Mouse (Mus musculus): ENCODE measurements around the gene Gm27029. TPM values are rescaled to one million over a fixed set of nuclear protein-coding genes. Genes with fewer than 3 reads are reported as not detected.
"Not testable (repeated sequence)": the region's sequence is repeated elsewhere in the genome, so short reads cannot be mapped to it uniquely, and the experiment has no call there.

Gm27029 gene
- polyA plus RNA-seq, 1 experiment from 2014 or later = 7.3 TPM

DNA sequence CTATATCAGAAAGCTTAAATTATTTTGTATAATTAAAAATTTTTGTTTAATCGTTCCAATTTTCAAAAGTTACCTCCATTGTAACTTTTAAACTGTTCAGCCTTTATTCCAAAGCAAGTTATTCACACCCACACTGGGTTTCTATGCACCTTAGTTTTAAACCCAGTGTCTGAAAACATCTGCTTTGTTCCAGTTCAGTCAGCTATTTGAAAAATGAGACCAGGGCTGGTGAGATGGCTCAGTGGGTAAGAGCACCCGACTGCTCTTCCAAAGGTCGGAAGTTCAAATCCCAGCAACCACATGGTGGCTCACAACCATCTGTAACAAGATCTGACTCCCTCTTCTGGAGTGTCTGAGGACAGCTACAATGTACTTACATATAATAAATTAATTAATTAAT, 13.4 kb upstream of the Gm27029 start:
- not testable (repeated sequence) for H3K4me3 ChIP-seq; H3K27me3 ChIP-seq; H3K9me3 ChIP-seq; H3K9ac ChIP-seq (replicated peaks); H3K4me1 ChIP-seq; ATAC-seq (replicated peaks); H3K27ac ChIP-seq (replicated peaks); H3K4me2 ChIP-seq (replicated peaks)
- WGBS = 62% methylated on average over 3 of the region's 3 CpGs
- peaks cover 27% of the 10 kb centered on the region for H3K36me3 ChIP-seq

DNA sequence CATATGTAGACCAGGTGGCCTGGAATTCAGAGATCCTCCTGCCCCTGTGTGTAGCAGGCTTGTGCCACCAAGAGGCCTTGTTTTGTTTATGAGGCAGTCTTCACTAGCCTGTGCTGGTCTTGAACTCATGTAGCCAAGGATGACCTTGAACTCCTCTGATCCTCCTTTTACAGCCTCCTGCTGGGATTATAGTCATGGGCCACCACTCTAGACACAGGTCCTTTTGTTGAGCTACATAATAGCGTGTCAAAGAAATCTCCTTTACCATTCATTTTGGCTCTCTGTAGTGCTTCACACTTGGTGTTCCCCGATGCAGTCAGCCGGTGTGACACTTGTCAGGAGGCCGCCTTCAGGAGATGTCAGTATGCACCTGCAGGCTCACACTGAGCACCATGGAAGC, 12.3 kb upstream of the Gm27029 start:
- no peaks in the 10 kb centered on the region for H3K4me1 ChIP-seq
- no peak overlapping the region for H3K9ac ChIP-seq (replicated peaks)
- H3K9me3 ChIP-seq = no peaks in the 10 kb centered on the region
- H3K27me3 ChIP-seq = no peaks in the 10 kb centered on the region
- no peak for ATAC-seq (replicated peaks)
- H3K36me3 ChIP-seq = peaks cover 32% of the 10 kb centered on the region
- no peak overlapping the region for H3K27ac ChIP-seq (replicated peaks)
- H3K4me3 ChIP-seq = no peak overlapping the region
- H3K4me2 ChIP-seq (replicated peaks) = no peak overlapping the region
- 46% methylated on average over 4 of the region's 4 CpGs for whole genome bisulfite sequencing

DNA sequence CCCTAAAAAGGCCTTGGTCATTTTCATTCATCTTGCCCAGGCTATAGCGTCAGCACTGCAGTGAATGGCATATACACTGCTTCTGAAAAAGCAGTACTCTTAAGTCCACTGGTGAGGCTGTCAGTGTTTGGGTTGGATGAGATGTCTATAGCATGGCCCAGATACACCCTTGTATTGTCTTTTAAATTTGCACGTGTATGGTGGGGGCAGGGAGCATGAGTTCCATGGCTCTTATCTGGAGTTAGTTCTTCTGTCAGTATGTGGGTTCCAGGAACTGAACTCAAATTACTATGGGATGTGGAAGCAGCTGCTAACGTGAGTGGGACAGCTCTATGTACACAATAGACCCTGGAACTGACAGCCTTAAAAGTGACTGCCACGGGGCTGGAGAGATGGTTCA, 11.2 kb upstream of the Gm27029 start:
- Histone ChIP-seq H3K4me2 (replicated peaks) (no peak overlapping the region), H3K27ac (replicated peaks) (no peak overlapping the region), H3K27me3 (no peaks in the 10 kb centered on the region), H3K9ac (replicated peaks) (no peak overlapping the region), H3K4me3 (no peak overlapping the region), H3K4me1 (no peaks in the 10 kb centered on the region), H3K36me3 (peaks cover 43% of the 10 kb centered on the region), H3K9me3 (no peaks in the 10 kb centered on the region)
- no peak for ATAC-seq (replicated peaks)
- WGBS = 83% methylated on average over 4 of the region's 4 CpGs

DNA sequence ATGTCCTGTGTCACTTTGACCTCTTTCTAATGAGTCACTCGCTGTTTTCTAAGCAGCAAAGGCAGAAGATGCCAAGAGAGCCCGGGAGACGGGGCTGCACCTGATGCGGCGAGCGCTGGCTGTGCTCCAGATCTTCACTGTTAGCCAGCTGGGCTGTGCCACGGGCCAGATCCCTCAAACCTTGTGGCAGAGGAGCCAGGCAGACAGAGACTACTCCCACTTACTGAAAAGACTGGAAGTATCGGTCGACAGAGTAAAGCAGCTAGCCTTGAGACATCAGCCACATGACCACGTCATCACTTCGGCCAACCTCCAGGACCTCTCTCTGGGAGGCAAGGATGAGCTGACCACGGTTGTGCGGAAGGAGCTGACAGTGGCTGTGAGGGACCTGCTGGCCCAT, 8.8 kb upstream of the Gm27029 start:
- Histone ChIP-seq H3K27ac (replicated peaks) (no peak overlapping the region), H3K9ac (replicated peaks) (no peak overlapping the region), H3K36me3 (peaks cover 60% of the 10 kb centered on the region), H3K9me3 (no peaks in the 10 kb centered on the region), H3K4me1 (no peaks in the 10 kb centered on the region), H3K4me3 (no peak overlapping the region), H3K27me3 (no peaks in the 10 kb centered on the region), H3K4me2 (replicated peaks) (no peak overlapping the region)
- 76% methylated on average over 13 of the region's 13 CpGs for WGBS
- no peak for ATAC-seq (replicated peaks)

DNA sequence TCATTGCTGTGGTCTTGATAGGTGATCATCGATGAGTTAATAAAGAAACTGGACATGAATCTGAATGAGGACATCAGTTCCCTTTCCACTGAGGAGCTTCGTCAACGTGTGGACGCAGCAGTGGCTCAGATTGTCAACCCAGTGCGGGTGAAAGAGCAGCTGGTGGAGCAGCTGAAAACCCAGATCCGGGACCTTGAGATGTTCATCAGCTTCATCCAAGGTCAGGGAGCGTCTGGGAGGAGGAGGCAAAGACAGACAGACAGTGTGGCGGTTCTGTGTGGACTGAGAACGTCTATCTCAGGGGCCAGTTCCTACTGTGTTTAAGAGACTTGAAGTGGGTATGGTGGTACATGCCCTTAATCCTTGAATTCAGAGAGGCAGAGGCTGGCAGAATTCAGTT, 6.7 kb upstream of the Gm27029 start:
- no peak overlapping the region for H3K4me2 ChIP-seq (replicated peaks)
- peaks cover 15% of the 10 kb centered on the region for H3K4me1 ChIP-seq
- H3K4me3 ChIP-seq = no peak overlapping the region
- H3K36me3 ChIP-seq = peaks cover 60% of the 10 kb centered on the region
- no peak for ATAC-seq (replicated peaks)
- WGBS = 89% methylated on average over 9 of the region's 9 CpGs
- no peak overlapping the region for H3K27ac ChIP-seq (replicated peaks)
- no peak overlapping the region for H3K9ac ChIP-seq (replicated peaks)
- no peaks in the 10 kb centered on the region for H3K27me3 ChIP-seq
- no peaks in the 10 kb centered on the region for H3K9me3 ChIP-seq

DNA sequence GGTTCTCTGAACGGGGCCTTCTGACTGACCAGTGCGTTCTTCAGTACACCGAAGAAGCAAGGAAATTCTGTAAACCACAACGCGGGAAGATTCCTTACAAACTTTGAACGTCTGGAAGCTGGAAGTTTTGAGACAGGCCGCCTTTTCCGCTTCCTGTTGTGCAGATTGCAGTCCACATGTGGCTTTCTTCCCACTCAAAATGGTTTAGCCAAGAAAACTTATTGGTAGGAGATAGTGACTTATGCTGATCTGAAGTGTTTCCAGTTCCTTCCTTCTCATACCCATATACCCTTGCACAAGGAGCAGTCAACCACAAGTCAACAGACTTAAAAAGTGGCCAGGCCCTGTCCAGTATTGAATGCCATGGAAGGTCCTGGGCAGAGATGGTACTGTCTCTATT, 1.6 kb upstream of the Gm27029 start:
- WGBS = 71% methylated on average over 8 of the region's 8 CpGs
- Histone ChIP-seq H3K4me2 (replicated peaks) (peak overlapping the region; percentile 90), H3K9me3 (no peaks in the 10 kb centered on the region), H3K27me3 (no peaks in the 10 kb centered on the region), H3K9ac (replicated peaks) (peak overlapping the region; percentile 78), H3K4me3 (peak overlapping the region; percentile 79), H3K36me3 (peaks cover 20% of the 10 kb centered on the region), H3K4me1 (peaks cover 31% of the 10 kb centered on the region), H3K27ac (replicated peaks) (no peak overlapping the region)
- ATAC-seq (replicated peaks) = no peak

DNA sequence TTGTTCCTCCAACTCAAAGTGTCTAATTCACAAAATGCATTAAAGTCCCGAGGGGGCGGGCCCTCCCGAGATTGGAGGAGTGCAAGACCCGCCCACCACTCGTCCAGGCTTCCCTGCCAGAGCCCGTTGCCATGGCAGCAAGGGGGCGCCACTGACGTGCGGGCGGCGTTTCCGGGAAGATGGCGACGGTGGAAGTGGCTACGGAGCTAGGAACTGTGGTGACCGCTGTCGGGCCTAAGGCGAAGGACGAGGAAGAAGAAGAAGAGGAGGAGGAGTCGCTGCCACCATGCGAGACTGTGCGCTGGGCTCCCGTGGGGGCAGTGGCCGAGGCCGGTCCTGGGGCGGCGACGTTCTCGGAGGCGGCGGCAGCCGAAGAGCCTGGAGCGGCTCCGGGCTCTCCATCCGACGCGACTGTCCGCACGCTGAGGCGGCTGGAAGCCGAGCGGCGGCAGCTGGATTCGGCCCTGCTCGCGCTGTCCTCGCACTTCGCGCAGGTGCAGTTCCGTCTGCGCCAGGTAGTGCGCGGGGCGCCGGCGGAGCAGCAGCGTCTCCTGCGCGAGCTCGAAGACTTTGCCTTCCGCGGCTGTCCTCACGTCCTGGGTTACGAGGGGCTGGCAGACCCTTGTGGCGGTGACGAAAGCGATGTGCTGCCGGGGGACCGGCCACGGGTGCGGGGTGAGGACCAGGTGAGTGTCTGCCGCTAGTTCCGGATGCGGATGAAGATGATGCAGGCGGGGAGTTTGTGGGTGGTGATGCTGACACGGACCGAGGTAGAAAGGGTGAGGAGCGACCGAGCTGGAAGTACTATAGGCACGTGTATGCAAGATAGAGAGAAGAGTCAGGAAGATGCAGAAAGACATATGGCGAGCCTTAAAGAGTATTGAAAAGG, 573 bp upstream of the Gm27029 start, which contains the start of the genes Rundc1 and Ptges3l:
Rundc1 (plus strand) TSS at position 161 of the 889 bp plus-strand sequence.
Ptges3l (minus strand) TSS at position 409 of the 889 bp plus-strand sequence.
- under 1% methylated on average over 74 of the region's 81 CpGs for WGBS
- peak; percentile 95 for ATAC-seq (replicated peaks)

DNA sequence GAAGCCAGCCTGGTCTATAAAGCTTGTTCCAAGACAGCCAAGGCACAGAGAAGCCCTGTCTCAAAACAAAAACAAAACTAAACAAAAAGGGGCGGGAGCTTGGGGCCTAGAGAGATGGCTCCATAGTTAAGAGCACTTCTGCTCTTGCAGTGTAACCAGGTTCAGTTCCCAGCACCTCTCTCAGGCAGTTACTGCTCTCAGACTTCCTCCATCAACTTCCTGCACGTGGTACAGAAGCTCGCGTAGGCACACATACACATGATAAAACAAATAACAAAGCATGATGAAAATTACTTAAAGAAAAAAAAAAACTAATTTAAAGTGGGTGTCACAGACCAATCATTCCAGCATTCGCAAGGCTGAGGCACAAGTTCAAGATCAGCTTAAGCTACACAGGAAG, 4.4 kb downstream of the Gm27029 start:
- no peak overlapping the region for H3K4me3 ChIP-seq
- H3K4me1 ChIP-seq = peaks cover 20% of the 10 kb centered on the region
- ATAC-seq (replicated peaks) = no peak
- H3K4me2 ChIP-seq (replicated peaks) = no peak overlapping the region
- H3K27me3 ChIP-seq = no peaks in the 10 kb centered on the region
- no peak overlapping the region for H3K9ac ChIP-seq (replicated peaks)
- H3K27ac ChIP-seq (replicated peaks) = no peak overlapping the region
- H3K36me3 ChIP-seq = no peaks in the 10 kb centered on the region
- WGBS = 86% methylated on average over 5 of the region's 5 CpGs
- no peaks in the 10 kb centered on the region for H3K9me3 ChIP-seq

More for the DNA sequence above, 573 bp upstream of the Gm27029 start, which contains the start of the genes Rundc1 and Ptges3l:
- peaks cover 31% of the 10 kb centered on the region for H3K4me1 ChIP-seq
- H3K27me3 ChIP-seq = no peaks in the 10 kb centered on the region
- H3K9me3 ChIP-seq = no peaks in the 10 kb centered on the region
- peak within 1 kb of the TSS; percentile 90 for H3K4me2 ChIP-seq (replicated peaks)
- H3K4me3 ChIP-seq = peak within 1 kb of the TSS; percentile 79
- H3K27ac ChIP-seq (replicated peaks) = peak within 1 kb of the TSS; percentile 86
- peak within 1 kb of the TSS; percentile 78 for H3K9ac ChIP-seq (replicated peaks)
- peaks cover 10% of the 10 kb centered on the region for H3K36me3 ChIP-seq

DNA sequence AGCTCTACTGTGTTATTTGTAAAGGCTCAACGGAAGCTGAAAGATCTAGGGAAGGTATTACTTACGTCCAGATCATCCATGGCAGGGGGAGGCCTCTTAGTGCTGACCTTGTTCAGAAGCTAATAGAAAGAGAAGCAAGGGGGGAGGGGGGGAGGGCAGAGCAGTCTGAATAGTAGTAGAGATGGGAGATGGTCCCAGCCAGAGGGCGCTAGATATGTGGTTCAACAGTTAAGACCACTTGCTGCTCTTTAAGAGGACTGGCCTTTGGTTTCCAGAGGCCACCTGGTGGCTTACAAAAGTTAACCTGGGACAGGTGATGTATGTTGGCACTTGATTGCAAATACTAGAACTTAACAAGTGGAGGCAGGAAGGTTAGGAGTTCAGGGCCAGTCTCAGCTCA, 5.0 kb downstream of the Gm27029 start:
- no peaks in the 10 kb centered on the region for H3K27me3 ChIP-seq
- no peak overlapping the region for H3K4me3 ChIP-seq
- H3K4me1 ChIP-seq = peaks cover 19% of the 10 kb centered on the region
- H3K9me3 ChIP-seq = no peaks in the 10 kb centered on the region
- no peak for ATAC-seq (replicated peaks)
- no peak overlapping the region for H3K27ac ChIP-seq (replicated peaks)
- WGBS = 8% methylated on average over 3 of the region's 3 CpGs
- H3K9ac ChIP-seq (replicated peaks) = no peak overlapping the region
- H3K4me2 ChIP-seq (replicated peaks) = no peak overlapping the region
- no peaks in the 10 kb centered on the region for H3K36me3 ChIP-seq

DNA sequence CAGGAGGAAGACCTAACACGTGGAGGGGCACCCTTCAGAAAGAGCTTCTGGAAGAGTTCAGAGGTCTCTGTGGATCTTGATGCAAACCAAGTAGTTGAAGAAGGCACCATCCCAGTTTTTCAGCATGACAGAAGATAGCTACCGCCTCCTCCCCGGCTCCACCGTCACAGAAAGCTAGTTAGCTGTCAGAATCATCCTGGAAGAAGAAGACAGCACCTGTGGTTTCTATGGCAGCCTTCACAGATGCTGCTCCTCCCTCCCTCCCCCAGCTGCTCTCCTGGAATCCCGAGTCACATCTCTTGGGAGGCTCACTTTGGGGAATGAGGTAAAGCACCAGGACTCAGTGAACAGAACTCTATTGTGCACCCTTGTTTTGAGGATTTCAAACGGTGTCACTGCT, 5.6 kb downstream of the Gm27029 start:
- 55% methylated on average over 6 of the region's 6 CpGs for WGBS

DNA sequence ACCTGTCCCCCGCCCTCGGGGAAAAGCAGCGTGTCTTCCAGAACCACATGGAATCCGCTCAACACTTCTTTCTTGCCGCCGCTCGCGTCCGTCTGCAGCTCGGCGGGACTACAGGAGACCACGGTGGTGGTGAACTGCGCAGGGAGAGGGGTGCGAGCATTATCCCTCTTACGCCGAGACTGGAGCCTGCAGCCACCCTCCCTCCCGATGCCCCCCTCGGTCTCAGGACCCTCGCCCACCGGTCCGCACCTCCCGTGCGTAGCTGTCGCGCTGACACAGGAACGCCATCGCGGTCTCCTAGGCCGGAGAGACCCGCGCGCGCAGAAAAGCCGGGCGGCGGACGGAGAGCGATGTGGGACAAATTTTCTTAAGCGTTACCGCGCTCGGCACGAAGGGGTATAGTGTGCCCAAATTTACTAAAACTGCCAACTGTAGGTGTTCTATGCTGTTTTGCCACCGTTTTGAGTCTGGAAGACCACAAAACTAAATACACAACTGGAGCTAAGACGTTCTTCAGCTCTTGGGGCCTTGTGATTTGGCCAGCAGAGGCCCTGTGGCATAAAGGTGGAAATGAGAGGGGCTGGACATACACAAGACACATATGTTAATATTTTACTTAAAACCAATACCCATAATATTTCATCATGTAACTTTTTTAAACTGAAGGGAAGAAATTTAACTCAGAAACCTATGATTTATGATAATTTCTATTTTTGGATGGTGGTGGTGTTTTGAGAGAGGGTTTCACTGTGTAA, 7.3 kb downstream of the Gm27029 start, which contains the start of gene Aarsd1:
Aarsd1 (minus strand) TSS at position 515 of the 755 bp plus-strand sequence.
- Histone ChIP-seq H3K36me3 (peaks cover 13% of the 10 kb centered on the region), H3K27me3 (no peaks in the 10 kb centered on the region), H3K27ac (replicated peaks) (peak within 1 kb of the TSS; percentile 89), H3K4me3 (peak within 1 kb of the TSS; percentile 88), H3K9ac (replicated peaks) (peak within 1 kb of the TSS; percentile 83), H3K4me2 (replicated peaks) (peak within 1 kb of the TSS; percentile 73), H3K4me1 (peaks cover 13% of the 10 kb centered on the region), H3K9me3 (no peaks in the 10 kb centered on the region)
- peak; percentile 90 for ATAC-seq (replicated peaks)
- WGBS = 0% methylated on average over 45 of the region's 45 CpGs

More for the DNA sequence above, 5.6 kb downstream of the Gm27029 start:
- Histone ChIP-seq H3K36me3 (peaks cover 2% of the 10 kb centered on the region; the same call in 1 of the 2 replicates), H3K4me3 (no peak overlapping the region), H3K4me1 (peaks cover 13% of the 10 kb centered on the region), H3K27me3 (no peaks in the 10 kb centered on the region), H3K4me2 (replicated peaks) (no peak overlapping the region), H3K9me3 (no peaks in the 10 kb centered on the region), H3K27ac (replicated peaks) (no peak overlapping the region), H3K9ac (replicated peaks) (no peak overlapping the region)
- no peak for ATAC-seq (replicated peaks)

Data from forebrain, embryonic 15.5 days (tissue).